Mouse (Mus musculus) adrenal gland, adult 18-20 months (tissue): ENCODE results near the gene Gm17349. TPM values are rescaled to one million over a fixed set of nuclear protein-coding genes. Genes with fewer than 3 reads are reported as not detected.

Experiments
- DNase-seq, 2 experiments: peaks; one replicate each; pipeline ENCODE4 v3.0.0; 2021 to 2022; ENCODE audit warnings: low spot score in 2 of 2
- total RNA-seq, 2 experiments: library from RNA; stranded (reverse); gene quantifications; 1 replicate in 1 of 2; 2 replicates in 1 of 2; pipeline ENCODE4 v1.2.3; 2021

The Gm17349 gene
- total RNA-seq, 2 experiments from 2014 or later = 19.1 to 42.3 TPM

GRCm38 (mm10) chr15:99700219-99701106 is 4.8 kb downstream of the Gm17349 start:
- no peak for DNase-seq

- peak in 1 of 2 experiments; percentile 32 for DNase-seq
Measured at GRCm38 (mm10) chr15:99699715-99700114, 5.6 kb downstream of the Gm17349 start.

GRCm38 (mm10) chr15:99698533-99699085 is 6.7 kb downstream of the Gm17349 start:
- no peak for DNase-seq

DNA sequence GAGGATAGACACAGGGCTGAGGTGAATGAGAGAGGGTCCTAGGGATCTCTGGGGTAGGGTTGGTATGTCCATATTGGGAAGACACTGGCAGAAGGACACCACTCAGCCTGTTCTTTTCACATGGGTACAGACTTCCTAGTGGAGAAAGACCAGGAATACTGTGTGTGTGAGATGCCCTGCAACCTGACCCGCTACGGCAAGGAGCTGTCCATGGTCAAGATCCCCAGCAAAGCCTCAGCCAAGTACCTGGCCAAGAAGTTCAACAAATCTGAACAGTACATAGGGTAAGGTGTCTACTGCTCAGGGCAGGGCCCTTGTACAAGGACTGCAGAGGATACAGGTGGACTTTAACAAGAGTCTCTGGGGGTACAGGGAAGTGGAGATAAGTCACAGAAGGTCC is 8.0 kb downstream of the Gm17349 start:
- no peak for DNase-seq

DNA sequence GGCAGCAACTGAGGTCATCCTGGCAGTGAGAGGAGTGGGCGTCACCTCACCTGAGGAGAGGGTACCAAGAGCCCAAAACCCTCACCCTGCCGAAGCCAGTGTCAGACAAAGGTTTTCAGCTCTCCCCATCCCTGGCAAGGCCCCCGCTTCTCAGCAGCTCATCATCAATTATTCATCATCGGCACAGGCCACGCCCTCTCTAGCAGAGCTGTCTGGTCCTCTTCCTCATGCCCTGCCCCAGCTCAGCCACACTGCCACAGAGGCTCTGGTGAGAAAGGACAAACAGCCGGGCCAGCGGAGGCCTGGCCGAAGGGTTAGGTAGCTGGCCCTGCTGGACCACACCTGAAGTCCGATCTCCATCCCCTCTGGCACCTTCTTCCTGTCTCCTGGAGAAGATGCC is 13.3 kb downstream of the Gm17349 start:
- DNase-seq = no peak

GRCm38 (mm10) chr15:99690924-99691323 is 14.4 kb downstream of the Gm17349 start:
- no peak for DNase-seq

DNA sequence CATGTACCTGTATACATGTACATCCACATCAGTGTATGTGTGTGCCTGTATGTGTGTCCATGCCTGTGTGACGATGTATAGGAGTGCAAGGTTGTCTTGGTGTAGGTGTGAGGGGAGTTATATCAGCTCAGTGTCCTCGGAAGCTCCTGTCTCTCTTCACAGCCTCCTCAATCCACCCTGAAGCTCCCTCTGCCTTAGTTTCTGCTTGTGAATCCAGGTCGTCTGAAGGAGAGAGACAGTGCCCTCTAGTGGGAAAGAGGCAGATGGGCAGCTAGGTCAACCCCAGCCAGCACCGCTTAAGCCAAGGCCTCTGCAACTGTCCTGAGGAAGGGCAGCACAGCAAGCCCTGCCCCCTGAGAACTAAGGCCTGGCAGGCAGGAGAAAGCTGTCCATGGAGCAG is 16.6 kb downstream of the Gm17349 start:
- DNase-seq = no peak

- no peak for DNase-seq
Measured at GRCm38 (mm10) chr15:99684156-99684555, 21.1 kb downstream of the Gm17349 start.

GRCm38 (mm10) chr15:99682880-99683279 is 22.4 kb downstream of the Gm17349 start:
- no peak for DNase-seq

- DNase-seq = no peak
Measured at GRCm38 (mm10) chr15:99679008-99679407, 26.3 kb downstream of the Gm17349 start.

DNA sequence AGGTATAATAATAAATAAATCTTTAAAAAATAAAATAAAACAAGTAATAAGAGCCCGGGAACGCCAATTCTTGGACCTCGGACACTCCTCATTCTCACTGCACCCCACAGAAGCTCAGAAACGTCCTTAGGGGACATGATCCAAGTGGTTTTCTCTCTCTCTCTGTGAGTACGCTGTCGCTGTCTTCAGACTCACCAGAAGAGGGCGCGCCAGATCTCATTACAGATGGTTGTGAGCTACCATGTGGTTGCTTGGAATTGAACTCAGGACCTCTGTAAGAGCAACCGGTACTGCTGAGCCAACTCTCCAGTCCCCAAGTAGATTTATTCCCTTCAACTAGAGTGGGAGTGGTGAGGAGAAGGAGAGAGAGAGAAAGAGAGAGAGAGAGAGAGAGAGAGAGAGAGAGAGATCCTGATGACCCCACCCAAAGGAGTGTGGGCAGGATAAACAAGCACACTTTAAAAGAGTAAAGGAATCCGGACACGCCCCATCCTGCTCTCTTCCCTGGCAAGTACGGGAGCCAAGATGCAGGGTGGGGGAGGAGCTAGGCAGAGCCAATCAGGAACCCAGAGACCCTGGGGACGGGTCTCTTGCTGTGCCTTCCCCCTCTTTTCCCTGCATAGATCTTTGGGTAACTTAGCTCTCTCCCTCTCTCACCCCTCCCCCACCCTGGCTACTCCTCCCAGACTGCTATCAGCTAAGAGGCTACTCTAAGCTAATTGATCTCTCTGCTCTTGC is 27.1 kb downstream of the Gm17349 start:
- peak in 1 of 2 experiments; percentile 63 for DNase-seq

- DNase-seq = no peak
Measured at GRCm38 (mm10) chr15:99677089-99677488, 28.2 kb downstream of the Gm17349 start.

DNA sequence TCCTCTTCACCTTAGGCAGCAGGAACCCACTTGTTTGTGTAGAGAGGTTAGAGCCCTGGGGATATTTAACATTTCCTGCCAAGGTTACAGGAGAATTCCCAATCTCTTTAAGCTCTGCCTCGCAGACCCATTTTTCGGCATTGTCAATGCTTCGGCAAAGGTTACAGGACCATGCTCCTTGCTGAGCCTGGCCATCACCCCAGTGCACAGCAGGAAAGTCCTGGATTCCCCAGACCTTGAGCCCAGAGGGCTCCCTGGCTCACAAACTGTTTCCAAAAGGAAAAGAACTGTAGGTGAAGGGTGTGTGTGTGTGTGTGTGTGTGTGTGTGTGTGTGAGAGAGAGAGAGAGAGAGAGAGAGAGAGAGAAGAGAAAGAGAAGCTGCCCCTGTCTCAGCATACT is 30.4 kb downstream of the Gm17349 start:
- DNase-seq = no peak

DNA sequence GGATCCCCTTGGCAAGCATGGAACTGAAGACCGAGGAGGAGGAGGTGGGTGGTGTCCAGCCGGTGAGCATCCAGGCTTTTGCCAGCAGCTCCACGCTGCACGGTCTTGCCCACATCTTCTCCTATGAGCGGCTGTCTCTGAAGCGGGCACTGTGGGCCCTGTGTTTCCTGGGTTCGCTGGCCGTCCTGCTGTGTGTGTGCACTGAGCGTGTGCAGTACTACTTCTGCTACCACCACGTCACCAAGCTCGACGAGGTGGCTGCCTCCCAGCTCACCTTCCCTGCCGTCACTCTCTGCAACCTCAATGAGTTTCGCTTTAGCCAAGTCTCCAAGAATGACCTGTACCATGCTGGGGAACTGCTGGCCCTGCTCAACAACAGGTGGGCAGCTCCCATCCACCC is 33.5 kb downstream of the Gm17349 start:
- no peak for DNase-seq

GRCm38 (mm10) chr15:99670964-99671670 is 34.2 kb downstream of the Gm17349 start:
- no peak for DNase-seq

GRCm38 (mm10) chr15:99670154-99670821 is 35.0 kb downstream of the Gm17349 start, which contains the start of gene Asic1:
Asic1 (plus strand) TSS chr15:99670368.
- peak; percentile 63 to 68 for DNase-seq

GRCm38 (mm10) chr15:99669392-99669791 is 35.9 kb downstream of the Gm17349 start:
- DNase-seq = no peak

DNA sequence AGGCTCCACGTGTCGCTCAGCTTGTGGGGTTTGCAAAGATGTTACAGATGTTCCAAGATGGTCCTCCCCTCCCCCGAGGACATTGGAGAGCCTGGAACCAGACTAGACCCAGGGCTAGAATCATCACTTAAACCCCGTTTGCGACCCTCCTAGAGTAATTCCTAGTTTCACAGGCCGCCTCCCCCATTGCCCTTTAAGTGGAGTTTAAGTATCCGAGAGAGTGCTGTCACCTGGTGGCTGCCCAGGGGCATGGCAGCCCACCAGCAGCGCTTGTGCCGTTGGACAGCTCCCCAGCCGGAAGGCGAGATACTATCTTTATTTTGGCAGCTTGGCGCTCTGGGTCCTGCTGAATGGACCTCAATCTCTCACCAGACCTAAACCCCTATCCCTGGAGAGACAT is 36.4 kb downstream of the Gm17349 start:
- DNase-seq = peak; percentile 73 to 79

- DNase-seq = no peak
Measured at GRCm38 (mm10) chr15:99667544-99667943, 37.7 kb downstream of the Gm17349 start.

- peak; percentile 35 to 42 for DNase-seq
Measured at GRCm38 (mm10) chr15:99664600-99665451, 40.5 kb downstream of the Gm17349 start.
